8 mouse cellular contexts compared by ENCODE assay signal in genomic region chr3:83867026-83867425, GRCm38 (mm10). TPM values are rescaled to one million over a fixed set of nuclear protein-coding genes. Genes with fewer than 3 reads are reported as not detected.
DNase-seq lines count a peak whose midpoint lies in the region; ATAC-seq and TF ChIP-seq lines count a peak whose summit lies in the region.
"Not testable (repeated sequence)": the region's sequence is repeated elsewhere in the genome, so short reads cannot be mapped to it uniquely, and the experiment has no call there.
"Had no signal": no experiment of that assay in that cellular context is flagged by ENCODE, and none has a peak within 500 bp of the region (broad histone marks: within the 10 kb centered on the region; RNA-seq: fewer than 3 reads in every experiment).

No protein-coding gene starts in this region.

- not testable (repeated sequence) for H3K9me3 ChIP-seq in CH12.LX (replicated peaks; ENCODE audit: low read length); stomach, postnatal 0 days (ENCODE audit: control insufficient read depth, low read length)

- H3K27ac ChIP-seq in CH12.LX (ENCODE audit: insufficient read depth, low read depth); stomach, postnatal 0 days (replicated peaks): not testable (repeated sequence)

- DNase-seq in CH12.LX (ENCODE audit: extremely low read depth) (peak; percentile 46), R1 (ENCODE audit: low read depth, low spot score) (peak; percentile 70)
- DNase-seq in induced T-regulatory cell, adult 2 months (ENCODE audit: low read depth) = peak; percentile 20
- DNase-seq in stomach, postnatal 0 days (ENCODE audit: low spot score) = not testable (repeated sequence)
- DNase-seq in yolk sac, embryonic 10.5 days (ENCODE audit: low spot score) = peak; percentile 15

- H3K27me3 ChIP-seq in CH12.LX (replicated peaks); stomach, postnatal 0 days (ENCODE audit: control insufficient read depth, insufficient read depth, low read length): not testable (repeated sequence)

- not testable (repeated sequence) for H3K36me3 ChIP-seq in CH12.LX (replicated peaks in 1 of 2; ENCODE audit: control insufficient read depth in 1 of 2, insufficient read depth in 1 of 2, low read length in 1 of 2); stomach, postnatal 0 days (ENCODE audit: control insufficient read depth, insufficient read depth, low read length)

- peak; percentile 9 for TF ChIP-seq RAD21 in CH12.LX (IDR thresholded peaks at IDR 0.05; ENCODE audit: low read depth, low read length)

- H3K4me1 ChIP-seq in CH12.LX (ENCODE audit: control insufficient read depth in 1 of 2, insufficient read depth in 2 of 2) = peaks cover 2 to 39% of the 10 kb centered on the region in 2 experiments
- not testable (repeated sequence) for H3K4me1 ChIP-seq in stomach, postnatal 0 days (replicated peaks; ENCODE audit: control insufficient read depth, insufficient read depth)

- H3K79me2 ChIP-seq in CH12.LX (replicated peaks; ENCODE audit: control insufficient read depth, extremely low read depth, insufficient read depth, poor library complexity, severe bottlenecking) = not testable (repeated sequence)

- H3K4me3 ChIP-seq in CH12.LX (replicated peaks in 1 of 3; ENCODE audit: low read depth in 2 of 3, low read length in 2 of 3, poor library complexity in 1 of 3); stomach, postnatal 0 days (ENCODE audit: low read depth, low read length): not testable (repeated sequence)

- not testable (repeated sequence) for TF ChIP-seq EP300 in CH12.LX (IDR thresholded peaks at IDR 0.05; ENCODE audit: low read length); stomach, postnatal 0 days (optimal IDR thresholded peaks at IDR 0.05)

- in situ Hi-C loops in CH12.LX (cut with MboI; ENCODE audit: low pct_ligation_motif_present, low pct_unique_long_range_greater_than_20kb, low sequenced_read_pairs) = not testable (repeated sequence)

- TF ChIP-seq CTCF in CH12.LX (conservative IDR thresholded peaks at IDR 0.05 in 1 of 2, IDR thresholded peaks at IDR 0.05 in 1 of 2; ENCODE audit: low read depth in 2 of 2, low read length in 2 of 2) = peak in 1 of 2 experiments; percentile 47; a peak in 2 of 4 replicates
- peak; percentile 21; the same call in 1 of the 2 replicates for TF ChIP-seq CTCF in stomach, postnatal 0 days (IDR thresholded peaks at IDR 0.05; ENCODE audit: low read depth)

- dilution Hi-C loops in CH12.LX (cut with MboI; ENCODE audit: extremely low pct_ligation_motif_present, extremely low pct_unique_long_range_greater_than_20kb, low sequenced_read_pairs) = not testable (repeated sequence)

- TF ChIP-seq POLR2A in CH12.LX (IDR thresholded peaks at IDR 0.05; ENCODE audit: low read depth, low read length) = not testable (repeated sequence)

- ATAC-seq in neutrophil, adult 5-6 weeks (ENCODE audit: extremely low read depth, insufficient number of reproducible peaks, low FRiP score, poor library complexity, severe bottlenecking) = peak; percentile 37; the same call in 1 of the 2 replicates
- ATAC-seq in stomach, postnatal 0 days (ENCODE audit: low FRiP score, low TSS enrichment) = not testable (repeated sequence)

- not testable (repeated sequence) for H3K4me2 ChIP-seq in CH12.LX (ENCODE audit: insufficient read depth, low read depth, poor library complexity, severe bottlenecking); stomach, postnatal 0 days (replicated peaks; ENCODE audit: low read depth)

- not testable (repeated sequence) for H3K9ac ChIP-seq in CH12.LX (ENCODE audit: insufficient read depth, low read depth); stomach, postnatal 0 days (ENCODE audit: low read length)

TF ChIP-seq in CH12.LX, 34 proteins besides CTCF, POLR2A, EP300 and RAD21:
- peak; percentile 40 for TF ChIP-seq SMC3 (IDR thresholded peaks at IDR 0.05; ENCODE audit: low read depth, low read length)

RNA-seq across cellular contexts. Expression of gene Tlr2, which starts 25.5 kb away (rescaled TPM):
- 8.4 and 8.8 TPM in 2 replicates for total RNA-seq in CH12.LX (2012; rRNA removed)
- total RNA-seq in CH12.LX (2014; rRNA removed) = 19.9 and 21.5 TPM in 2 replicates
- 19.3 and 19.6 TPM in 2 replicates for polyA plus RNA-seq in CH12.LX (2012; ENCODE audit: insufficient read length, low read depth)
- 49.6 and 54.5 TPM in 2 replicates for total RNA-seq in neutrophil, adult 5-6 weeks (2017)
- 8.5 and 10.2 TPM in 2 replicates for polyA plus RNA-seq in stomach, postnatal 0 days (2015; fragmentation: Nextera tagmentation; extraction: Ambion mirVana)
- polyA plus RNA-seq: erythroblast, embryonic 14.5 days; G1E had no signal
